Comparison of ENCODE assay signal across 23 mouse cellular contexts in the genomic region with DNA sequence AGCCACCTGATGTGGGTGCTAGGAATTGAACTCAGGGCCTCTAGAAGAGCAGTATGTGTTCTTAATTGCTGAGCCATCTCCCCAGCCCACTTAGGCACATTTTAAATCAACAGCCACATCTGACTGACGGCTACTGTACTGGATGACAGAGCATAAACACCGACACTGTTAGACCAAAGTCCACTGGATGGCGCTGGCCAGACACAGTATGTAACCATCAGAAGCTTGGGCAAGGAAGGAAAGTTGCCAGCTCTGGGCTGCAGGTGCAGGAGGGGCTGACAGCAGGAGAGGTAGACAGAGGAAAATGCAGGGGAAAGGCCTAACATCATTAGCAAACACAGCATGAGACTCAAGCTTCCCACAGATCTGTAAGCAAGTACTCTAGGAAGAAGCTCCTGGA. TPM values are rescaled to one million over a fixed set of nuclear protein-coding genes. Genes with fewer than 3 reads are reported as not detected.
DNase-seq lines count a peak whose midpoint lies in the region; ATAC-seq and TF ChIP-seq lines count a peak whose summit lies in the region.
"Had no signal": no experiment of that assay in that cellular context is flagged by ENCODE, and none has a peak within 500 bp of the region (broad histone marks: within the 10 kb centered on the region; RNA-seq: fewer than 3 reads in every experiment).

No protein-coding gene starts in this region.

- no peaks in the 10 kb centered on the region for H3K9me3 ChIP-seq in kidney, embryonic 14.5 days (ENCODE audit: control insufficient read depth, low read length)
- H3K9me3 ChIP-seq in CH12.LX (replicated peaks; ENCODE audit: low read length) = peaks cover 5% of the 10 kb centered on the region
- H3K9me3 ChIP-seq: forebrain, embryonic 10.5 days; G1E; heart, embryonic 12.5 days; hindbrain, embryonic 12.5 days; limb, embryonic 10.5 days; liver, embryonic 15.5 days; neural tube, embryonic 12.5 days had no signal

- no peak overlapping the region for H3K4me2 ChIP-seq in kidney, embryonic 14.5 days (replicated peaks; ENCODE audit: low read depth, low read length)
- peak overlapping the region; percentile 85 for H3K4me2 ChIP-seq in CH12.LX (ENCODE audit: insufficient read depth, low read depth, poor library complexity, severe bottlenecking)
- H3K4me2 ChIP-seq: heart, embryonic 12.5 days; hindbrain, embryonic 12.5 days; liver, embryonic 15.5 days; neural tube, embryonic 12.5 days had no signal

- no peak for TF ChIP-seq EP300 in CH12.LX (IDR thresholded peaks at IDR 0.05; ENCODE audit: low read length)

- in situ Hi-C loops in CH12.LX (cut with MboI; ENCODE audit: low pct_ligation_motif_present, low pct_unique_long_range_greater_than_20kb, low sequenced_read_pairs) = loop anchor here (25.0 kb wide), 2 partner anchors 289 to 414 kb away; a partner anchor contains a TSS

- no peak overlapping the region for H3K4me3 ChIP-seq in kidney, embryonic 14.5 days (ENCODE audit: low read length)
- H3K4me3 ChIP-seq in CH12.LX (replicated peaks in 1 of 3; ENCODE audit: low read depth in 2 of 3, low read length in 2 of 3, poor library complexity in 1 of 3) = peak overlapping the region; percentile 20 to 54 (median 29)
- H3K4me3 ChIP-seq: forebrain, embryonic 10.5 days; heart, embryonic 12.5 days; hindbrain, embryonic 12.5 days; left cerebral cortex, adult 2 months; limb, embryonic 10.5 days; liver, embryonic 15.5 days; neural tube, embryonic 12.5 days had no signal

- H3K79me2 ChIP-seq in CH12.LX (replicated peaks; ENCODE audit: control insufficient read depth, extremely low read depth, insufficient read depth, poor library complexity, severe bottlenecking) = no peaks in the 10 kb centered on the region; the same call in 1 of the 2 replicates

- H3K4me1 ChIP-seq in kidney, embryonic 14.5 days (ENCODE audit: control insufficient read depth, insufficient read depth, low read length) = peaks cover 32% of the 10 kb centered on the region
- peaks cover 34 to 78% of the 10 kb centered on the region in 2 experiments for H3K4me1 ChIP-seq in CH12.LX (ENCODE audit: control insufficient read depth in 1 of 2, insufficient read depth in 2 of 2)

- no peak; the same call in 1 of the 2 replicates for TF ChIP-seq RAD21 in CH12.LX (IDR thresholded peaks at IDR 0.05; ENCODE audit: low read depth, low read length)

- no peak for TF ChIP-seq POLR2A in CH12.LX (IDR thresholded peaks at IDR 0.05; ENCODE audit: low read depth, low read length)

- no peak overlapping the region for H3K9ac ChIP-seq in kidney, embryonic 14.5 days (ENCODE audit: low read depth, low read length)
- 0 out of 2 replicates have a peak overlapping the region, but pooled peaks have one; percentile 62 for H3K9ac ChIP-seq in CH12.LX (ENCODE audit: insufficient read depth, low read depth)
- H3K9ac ChIP-seq: heart, embryonic 12.5 days; hindbrain, embryonic 12.5 days; liver, embryonic 15.5 days; neural tube, embryonic 12.5 days had no signal

- TF ChIP-seq CTCF in CH12.LX (conservative IDR thresholded peaks at IDR 0.05 in 1 of 2, IDR thresholded peaks at IDR 0.05 in 1 of 2; ENCODE audit: low read depth in 2 of 2, low read length in 2 of 2) = peak in 1 of 2 experiments; percentile 53; a peak in 2 of 4 replicates

- WGBS in kidney, embryonic 14.5 days = 66% methylated on average over 3 of the region's 3 CpGs

- H3K27ac ChIP-seq in kidney, embryonic 14.5 days (ENCODE audit: low read depth, low read length) = no peak overlapping the region
- H3K27ac ChIP-seq in CH12.LX (ENCODE audit: insufficient read depth, low read depth) = peak overlapping the region; percentile 81
- H3K27ac ChIP-seq: forebrain, embryonic 10.5 days; hindbrain, embryonic 12.5 days; left cerebral cortex, adult 2 months; limb, embryonic 10.5 days; liver, embryonic 15.5 days; neural tube, embryonic 12.5 days had no signal

- peak; percentile 31 to 46 for DNase-seq in kidney, adult 8-10 months
- peak; percentile 39 for DNase-seq in A20 (ENCODE audit: low read depth, low spot score)
- no peak for DNase-seq in CH12.LX (ENCODE audit: extremely low read depth)
- peak; percentile 32 for DNase-seq in kidney, postnatal 14 days
- no peak for DNase-seq in cerebellum, adult 8-10 months
- no peak for DNase-seq in gastrocnemius, postnatal 14 days
- DNase-seq: cerebellum, adult 18-20 months; heart, postnatal 14 days; lung, postnatal 10 days had no signal

- no peak for ATAC-seq in kidney, embryonic 14.5 days (ENCODE audit: low FRiP score, low TSS enrichment)

- H3K27me3 ChIP-seq in kidney, embryonic 14.5 days (ENCODE audit: control insufficient read depth, insufficient read depth, low read length) = no peaks in the 10 kb centered on the region
- no peaks in the 10 kb centered on the region for H3K27me3 ChIP-seq in CH12.LX (replicated peaks)
- H3K27me3 ChIP-seq: hindbrain, embryonic 12.5 days; liver, embryonic 15.5 days; neural tube, embryonic 12.5 days had no signal

- dilution Hi-C loops in CH12.LX (cut with MboI; ENCODE audit: extremely low pct_ligation_motif_present, extremely low pct_unique_long_range_greater_than_20kb, low sequenced_read_pairs) = no loop called here

- intact Hi-C loops in gastrocnemius, postnatal 14 days (cut with DNase I; ENCODE audit: low total_unique reads) = no loop called here

- peaks cover 18% of the 10 kb centered on the region; the same call in 1 of the 2 replicates for H3K36me3 ChIP-seq in kidney, embryonic 14.5 days (ENCODE audit: control insufficient read depth, insufficient read depth, low read length)
- peaks cover 19 to 39% of the 10 kb centered on the region in 2 experiments for H3K36me3 ChIP-seq in CH12.LX (replicated peaks in 1 of 2; ENCODE audit: control insufficient read depth in 1 of 2, insufficient read depth in 1 of 2, low read length in 1 of 2)

TF ChIP-seq in CH12.LX, 34 proteins besides CTCF, POLR2A, EP300 and RAD21:
- TF ChIP-seq MYC (IDR thresholded peaks at IDR 0.05; ENCODE audit: low read depth, low read length) = 0 out of 2 replicates have a peak, but pooled peaks have one; percentile 13
- peak; percentile 13; the same call in 1 of the 2 replicates for TF ChIP-seq SMC3 (IDR thresholded peaks at IDR 0.05; ENCODE audit: low read depth, low read length)
- TF ChIP-seq RCOR1 (conservative IDR thresholded peaks at IDR 0.05; ENCODE audit: low read depth, low read length) = 0 out of 2 replicates have a peak, but pooled peaks have one; percentile 2
- no peak for TF ChIP-seq NRF1 (IDR thresholded peaks at IDR 0.05; ENCODE audit: low read depth, low read length)
- TF ChIP-seq CHD2 (IDR thresholded peaks at IDR 0.05; ENCODE audit: low read length) = no peak
- TF ChIP-seq SIN3A (IDR thresholded peaks at IDR 0.05; ENCODE audit: low read length) = no peak; the same call in 1 of the 2 replicates
- TF ChIP-seq ZKSCAN1 (IDR thresholded peaks at IDR 0.05; ENCODE audit: borderline replicate concordance, low read depth, low read length) = no peak
TF ChIP-seq in CH12.LX: peak in this region for 3.

RNA-seq across cellular contexts. Expression of a gene that starts 2.5 kb away (rescaled TPM):
- 0.31 and 0.43 TPM in 2 replicates for polyA plus RNA-seq in kidney, embryonic 14.5 days (2014; fragmentation: Nextera tagmentation; extraction: Ambion mirVana)
- total RNA-seq in CH12.LX (2012; rRNA removed) (4.7 and 9.2 TPM in 2 replicates), CH12.LX (2014; rRNA removed) (2.3 and 2.6 TPM in 2 replicates)
- 3.3 and 3.4 TPM in 2 replicates for polyA plus RNA-seq in CH12.LX (2012; ENCODE audit: insufficient read length, low read depth)
- under 1 TPM in 1 of 2 experiments, not detected in 1; 0.06 TPM for total RNA-seq in gastrocnemius, postnatal 14 days (2021)
- total RNA-seq: gastrocnemius, adult 18-20 months; granulocyte monocyte progenitor cell, adult 5-6 weeks; heart, postnatal 14 days; layer of hippocampus, adult 8-10 months; left cerebral cortex, adult 2 months; megakaryocyte, adult 5-6 weeks; monocyte, adult 5-6 weeks had no signal

RNA-seq across cellular contexts. Expression of a gene that starts 9.2 kb away (rescaled TPM):
- polyA plus RNA-seq in kidney, embryonic 14.5 days (2014; fragmentation: Nextera tagmentation; extraction: Ambion mirVana) = 35.5 and 41.7 TPM in 2 replicates
- total RNA-seq in CH12.LX (2012; rRNA removed) = 9.5 and 18.2 TPM in 2 replicates
- total RNA-seq in CH12.LX (2014; rRNA removed) = 0.93 and 1.8 TPM in 2 replicates
- polyA plus RNA-seq in CH12.LX (2012; ENCODE audit: insufficient read length, low read depth) = 1.1 and 2.7 TPM in 2 replicates
- total RNA-seq in gastrocnemius, postnatal 14 days (2021) = under 1 TPM in 1 of 2 experiments, not detected in 1; 0.57 TPM
- total RNA-seq: granulocyte monocyte progenitor cell, adult 5-6 weeks; left cerebral cortex, adult 2 months; megakaryocyte, adult 5-6 weeks; monocyte, adult 5-6 weeks had no signal

RNA-seq across cellular contexts. Expression of a gene that starts 19.9 kb away (rescaled TPM):
- polyA plus RNA-seq in kidney, embryonic 14.5 days (2014; fragmentation: Nextera tagmentation; extraction: Ambion mirVana) = 35.8 and 41.9 TPM in 2 replicates
- total RNA-seq in CH12.LX (2012; rRNA removed) (49.9 and 52.0 TPM in 2 replicates), CH12.LX (2014; rRNA removed) (59.1 and 61.2 TPM in 2 replicates)
- polyA plus RNA-seq in CH12.LX (2012; ENCODE audit: insufficient read length, low read depth) = 41.8 and 48.1 TPM in 2 replicates
- 1 to 10 TPM; 4.8 to 5.5 TPM for total RNA-seq in gastrocnemius, postnatal 14 days (2021)

RNA-seq across cellular contexts. Expression of a gene that starts 31.7 kb away (rescaled TPM):
- polyA plus RNA-seq in kidney, embryonic 14.5 days (2014; fragmentation: Nextera tagmentation; extraction: Ambion mirVana) = 47.9 and 49.1 TPM in 2 replicates
- total RNA-seq in CH12.LX (2012; rRNA removed) (38.2 and 38.7 TPM in 2 replicates), CH12.LX (2014; rRNA removed) (25.6 and 28.0 TPM in 2 replicates)
- polyA plus RNA-seq in CH12.LX (2012; ENCODE audit: insufficient read length, low read depth) = 39.9 and 45.2 TPM in 2 replicates
- 10 to 100 TPM; 10.6 to 11.6 TPM for total RNA-seq in gastrocnemius, postnatal 14 days (2021)

RNA-seq across cellular contexts. Expression of a gene that starts 31.8 kb away (rescaled TPM):
- polyA plus RNA-seq in kidney, embryonic 14.5 days (2014; fragmentation: Nextera tagmentation; extraction: Ambion mirVana) = 21.4 and 24.5 TPM in 2 replicates
- total RNA-seq in CH12.LX (2012; rRNA removed) (15.3 and 18.2 TPM in 2 replicates), CH12.LX (2014; rRNA removed) (19.6 and 19.8 TPM in 2 replicates)
- polyA plus RNA-seq in CH12.LX (2012; ENCODE audit: insufficient read length, low read depth) = 22.9 and 26.3 TPM in 2 replicates
- 1 to 10 TPM; 8.2 to 8.9 TPM for total RNA-seq in gastrocnemius, postnatal 14 days (2021)

Comparison
In these comparisons a context has a peak if more than half of its experiments do, and no peak if none do; other contexts are left out.
1. DNase-seq: peak in kidney, adult 8-10 months (2 of 2), A20 (single experiment) and kidney, postnatal 14 days (single experiment); none in CH12.LX (single experiment), cerebellum, adult 8-10 months (single experiment) and gastrocnemius, postnatal 14 days (single experiment).
2. RNA of a gene that starts 19.9 kb away (total RNA-seq): 49.9 to 61.2 TPM in CH12.LX; 4.8 to 5.5 TPM in gastrocnemius, postnatal 14 days; every median in the first group is over 4 times any median in the second.